Mouse (Mus musculus) ES-E14 (cell line): ENCODE results near the gene Rasl12. TPM values are rescaled to one million over a fixed set of nuclear protein-coding genes. Genes with fewer than 3 reads are reported as not detected.

ENCODE experiments used
- DNase-seq: peaks from one replicate; pipeline ENCODE4 v3.0.0-alpha.2; 2013; ENCODE audit warnings: low read depth, low spot score
- H3K27ac ChIP-seq: 2 replicates; pipeline ENCODE4 v1.5.1; 2012; ENCODE audit warnings: low read depth, mild to moderate bottlenecking, low read length, moderate library complexity, mixed read lengths; ENCODE audit not compliant: poor library complexity, insufficient read depth, severe bottlenecking
- H3K36me3 ChIP-seq: 2 replicates; pipeline ENCODE4 v1.6.1; 2012; ENCODE audit warnings: mild to moderate bottlenecking, low read length, moderate library complexity, mixed read lengths; ENCODE audit not compliant: control insufficient read depth, poor library complexity, insufficient read depth, severe bottlenecking
- H3K4me1 ChIP-seq, 2 experiments: fragments of 150-350 bp in 1 of 2; sonication (generic) in 1 of 2; 2 replicates each; pipeline ENCODE4 v1.6.1; 2012; ENCODE audit warnings: low read length in 2 of 2, mild to moderate bottlenecking in 1 of 2, mixed read lengths in 1 of 2; ENCODE audit not compliant: control insufficient read depth in 2 of 2, insufficient read depth in 2 of 2, poor library complexity in 1 of 2
- H3K4me3 ChIP-seq, 2 experiments: fragments of 150-350 bp in 1 of 2; sonication (generic) in 1 of 2; 2 replicates each; pipeline ENCODE4 v1.5.1; 2012; ENCODE audit warnings: low read length in 2 of 2, low read depth in 1 of 2, mild to moderate bottlenecking in 1 of 2, mixed read lengths in 1 of 2; ENCODE audit not compliant: insufficient read depth in 1 of 2, poor library complexity in 1 of 2, severe bottlenecking in 1 of 2
- H3K9ac ChIP-seq: 2 replicates; pipeline ENCODE4 v1.6.1; 2012; ENCODE audit warnings: low read depth, mild to moderate bottlenecking, low read length, mixed read lengths; ENCODE audit not compliant: poor library complexity, insufficient read depth, severe bottlenecking
- H3K9me3 ChIP-seq: fragments of 150-350 bp; sonication (generic); 2 replicates; pipeline ENCODE4 v1.6.1; 2012; ENCODE audit warnings: low read depth, mild to moderate bottlenecking, low read length; ENCODE audit not compliant: control insufficient read depth, insufficient read depth
- CHD2 ChIP-seq: IDR thresholded peaks from 2 replicates; pipeline ENCODE4 v1.6.1; 2014; ENCODE audit warnings: mild to moderate bottlenecking, low read depth, low read length, inconsistent platforms
- HCFC1 ChIP-seq: IDR thresholded peaks from 2 replicates; pipeline ENCODE4 v1.6.1; 2012; ENCODE audit warnings: low read length, inconsistent platforms, borderline replicate concordance; ENCODE audit not compliant: insufficient read depth
- MAFK ChIP-seq: IDR thresholded peaks from 2 replicates; pipeline ENCODE4 v1.6.1; 2014; ENCODE audit warnings: mild to moderate bottlenecking, low read depth, low read length, inconsistent platforms; ENCODE audit not compliant: insufficient read depth
- ZC3H11A ChIP-seq: IDR thresholded peaks from 2 replicates; pipeline ENCODE4 v1.6.1; 2012; ENCODE audit warnings: low read depth, mild to moderate bottlenecking, inconsistent platforms, low read length, borderline replicate concordance
- ZNF384 ChIP-seq: IDR thresholded peaks from 2 replicates; pipeline ENCODE4 v1.6.1; 2012; ENCODE audit warnings: low read depth, low read length, inconsistent platforms
- in situ Hi-C, 2 experiments: fragments of 600-800 bp; cut with MboI; formaldehyde crosslinking; loops; one replicate each; pipeline ENCODE4 v1.15.1; 2025; ENCODE audit warnings: low sequenced_read_pairs in 2 of 2, inconsistent platforms in 1 of 2; ENCODE audit not compliant: unreplicated experiment in 2 of 2
- total RNA-seq: library from RNA; depleted of rRNA; stranded (reverse); fragments of 300-350 nt; gene quantifications from 2 replicates; pipeline ENCODE4 v1.2.3, GENCODE M21; 2012

Gene Rasl12
- total RNA-seq, 1 experiment: 0.18 TPM

- H3K9me3 ChIP-seq: no peaks in the 10 kb centered on the region
- in situ Hi-C loops: no loop called here
- TF ChIP-seq MAFK (no peak), ZC3H11A (no peak), HCFC1 (no peak), ZNF384 (no peak), CHD2 (no peak)
- peaks cover 0 to 4% of the 10 kb centered on the region in 2 experiments; a peak in 1 of 4 replicates for H3K4me1 ChIP-seq
- peak within 1 kb of the TSS; percentile 83 to 84 for H3K4me3 ChIP-seq
- H3K36me3 ChIP-seq: no peaks in the 10 kb centered on the region
- no peak within 1 kb of the TSS for H3K27ac ChIP-seq
- peak within 1 kb of the TSS; percentile 80 for H3K9ac ChIP-seq
- DNase-seq: peak; percentile 92
Observed at GRCm38 (mm10) chr9:65435671-65436301, 37.5 kb downstream of the Rasl12 start, which contains the start of gene Mtfmt. Gene Mtfmt, plus strand, starts transcription at chr9:65435782.

- H3K36me3 ChIP-seq: peaks cover 10% of the 10 kb centered on the region; the same call in 1 of the 2 replicates
- no peak overlapping the region for H3K27ac ChIP-seq
- no peaks in the 10 kb centered on the region for H3K9me3 ChIP-seq
- no peak overlapping the region for H3K4me3 ChIP-seq
- DNase-seq: no peak
- H3K4me1 ChIP-seq: no peaks in the 10 kb centered on the region
- TF ChIP-seq MAFK: no peak
- no peak for TF ChIP-seq CHD2
- TF ChIP-seq HCFC1: no peak
- no peak for TF ChIP-seq ZNF384
- no peak for TF ChIP-seq ZC3H11A
- in situ Hi-C loops: no loop called here
- no peak overlapping the region for H3K9ac ChIP-seq
Observed at GRCm38 (mm10) chr9:65444692-65445091, 46.4 kb downstream of the Rasl12 start.

- Histone ChIP-seq H3K4me3 (no peak overlapping the region), H3K9ac (no peak overlapping the region), H3K27ac (no peak overlapping the region), H3K4me1 (no peaks in the 10 kb centered on the region), H3K36me3 (peaks cover 7% of the 10 kb centered on the region; the same call in 1 of the 2 replicates), H3K9me3 (no peaks in the 10 kb centered on the region)
- TF ChIP-seq ZNF384 (no peak), HCFC1 (no peak), MAFK (no peak), CHD2 (no peak), ZC3H11A (no peak)
- in situ Hi-C loops: no loop called here
- DNase-seq: no peak
Observed at GRCm38 (mm10) chr9:65447951-65448350, 49.6 kb downstream of the Rasl12 start.

- no peak for DNase-seq
- TF ChIP-seq CHD2 (no peak), MAFK (no peak), ZNF384 (no peak), HCFC1 (no peak), ZC3H11A (no peak)
- H3K4me1 ChIP-seq: no peaks in the 10 kb centered on the region
- no peak overlapping the region for H3K4me3 ChIP-seq
- in situ Hi-C loops: no loop called here
- no peaks in the 10 kb centered on the region for H3K9me3 ChIP-seq
- H3K27ac ChIP-seq: no peak overlapping the region
- H3K9ac ChIP-seq: no peak overlapping the region
- no peaks in the 10 kb centered on the region for H3K36me3 ChIP-seq
Observed at GRCm38 (mm10) chr9:65458975-65459374, 60.7 kb downstream of the Rasl12 start.

- H3K9ac ChIP-seq: no peak overlapping the region
- no peak for DNase-seq
- H3K27ac ChIP-seq: no peak overlapping the region
- no peak overlapping the region for H3K4me3 ChIP-seq
- TF ChIP-seq MAFK: no peak
- no peak for TF ChIP-seq ZNF384
- TF ChIP-seq CHD2: no peak
- no peak for TF ChIP-seq ZC3H11A
- TF ChIP-seq HCFC1: no peak
- H3K9me3 ChIP-seq: no peaks in the 10 kb centered on the region
- in situ Hi-C loops: no loop called here
- H3K36me3 ChIP-seq: no peaks in the 10 kb centered on the region
- H3K4me1 ChIP-seq: no peaks in the 10 kb centered on the region
Observed at GRCm38 (mm10) chr9:65460198-65460597, 61.9 kb downstream of the Rasl12 start.
